Comparison of ENCODE assay signal across 19 mouse cellular contexts in the genomic region with DNA sequence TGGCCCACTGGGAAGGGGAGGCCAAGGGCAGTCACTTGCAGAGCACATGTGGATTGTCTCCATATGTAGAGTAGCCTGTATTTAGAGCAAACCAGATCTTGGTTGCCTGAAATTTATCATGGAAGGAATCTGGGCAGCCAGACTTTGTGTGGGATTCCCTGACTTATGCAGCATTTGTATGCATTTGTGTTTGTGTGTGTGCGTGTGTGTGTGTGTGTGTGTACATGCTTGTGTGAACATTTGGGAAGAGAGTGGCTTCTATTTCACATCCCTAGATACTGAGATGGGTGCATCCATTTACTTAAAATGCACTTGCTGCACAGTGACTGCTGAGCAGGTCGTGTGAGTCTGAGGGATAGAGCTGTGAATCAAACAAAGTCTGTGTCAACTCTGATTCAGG.
DNase-seq lines count a peak whose midpoint lies in the region; TF ChIP-seq lines count a peak whose summit lies in the region.
"Had no signal": no experiment of that assay in that cellular context is flagged by ENCODE, and none has a peak within 500 bp of the region (broad histone marks: within the 10 kb centered on the region; RNA-seq: fewer than 3 reads in every experiment).

No protein-coding gene starts in this region.

- H3K4me3 ChIP-seq in layer of hippocampus, adult 2 months: no peak overlapping the region
- H3K4me3 ChIP-seq: embryonic facial prominence, embryonic 13.5 days; embryonic facial prominence, embryonic 15.5 days; erythroblast, embryonic 14.5 days; forebrain, embryonic 10.5 days; forebrain, embryonic 12.5 days had no signal

- DNase-seq in layer of hippocampus, adult 2 months (ENCODE audit: low spot score in 2 of 2): peak; percentile 25 to 29
- no peak for DNase-seq in layer of hippocampus, adult 9-10 months (ENCODE audit: low spot score)
- DNase-seq in right cerebral cortex, postnatal 10 days (ENCODE audit: low spot score in 2 of 2): peak; percentile 65 to 79
- DNase-seq in right cerebral cortex, postnatal 25 days: no peak
- DNase-seq: adrenal gland, adult 2 months; adrenal gland, postnatal 10 days; adrenal gland, postnatal 25 days; cerebellum, adult 11 months; cerebellum, adult 18-20 months; cerebellum, adult 8-10 months; cerebellum, adult 9-11 months; cerebellum, postnatal 14 days; cerebellum, postnatal 36 days; embryo, embryonic 11 days had no signal

- H3K27ac ChIP-seq in layer of hippocampus, adult 2 months: no peak overlapping the region
- H3K27ac ChIP-seq: embryonic facial prominence, embryonic 13.5 days; embryonic facial prominence, embryonic 15.5 days; forebrain, embryonic 10.5 days; forebrain, embryonic 12.5 days had no signal

- TF ChIP-seq CTCF in layer of hippocampus, adult 2 months (conservative IDR thresholded peaks at IDR 0.05): no peak

Comparison
In these comparisons a context has a peak if more than half of its experiments do, and no peak if none do; other contexts are left out.
1. DNase-seq: peak in layer of hippocampus, adult 2 months (2 of 2) and right cerebral cortex, postnatal 10 days (2 of 2); none in layer of hippocampus, adult 9-10 months (single experiment) and right cerebral cortex, postnatal 25 days (single experiment).